Mouse (Mus musculus): ENCODE data around the gene P2rx7. TPM values are rescaled to one million over a fixed set of nuclear protein-coding genes. Genes with fewer than 3 reads are reported as not detected.

Gene P2rx7
- total RNA-seq, 1 experiment: 10.5 TPM

- H3K4me1 ChIP-seq (ENCODE audit: control insufficient read depth in 2 of 2, insufficient read depth in 2 of 2, low read length in 2 of 2, poor library complexity in 1 of 2): peaks cover 0 to 12% of the 10 kb centered on the region in 2 experiments; a peak in 2 of 4 replicates
- H3K9ac ChIP-seq (ENCODE audit: insufficient read depth, low read depth, low read length, poor library complexity, severe bottlenecking): peak overlapping the region; percentile 54; the same call in 1 of the 2 replicates
- TF ChIP-seq MAFK (IDR thresholded peaks at IDR 0.05; ENCODE audit: insufficient read depth, low read depth, low read length): no peak
- no peak for TF ChIP-seq HCFC1 (IDR thresholded peaks at IDR 0.05; ENCODE audit: borderline replicate concordance, insufficient read depth, low read length)
- TF ChIP-seq CHD2 (IDR thresholded peaks at IDR 0.05; ENCODE audit: low read depth, low read length): no peak
- TF ChIP-seq ZC3H11A (IDR thresholded peaks at IDR 0.05; ENCODE audit: borderline replicate concordance, low read depth, low read length): no peak
- TF ChIP-seq ZNF384 (IDR thresholded peaks at IDR 0.05; ENCODE audit: low read depth, low read length): no peak
- H3K36me3 ChIP-seq (ENCODE audit: control insufficient read depth, insufficient read depth, low read length, poor library complexity, severe bottlenecking): no peaks in the 10 kb centered on the region
- no peaks in the 10 kb centered on the region for H3K9me3 ChIP-seq (ENCODE audit: control insufficient read depth, insufficient read depth, low read depth, low read length)
- in situ Hi-C loops (cut with MboI; ENCODE audit: low sequenced_read_pairs in 2 of 2, unreplicated experiment in 2 of 2): no loop called here
- H3K27ac ChIP-seq (ENCODE audit: insufficient read depth, low read depth, low read length, poor library complexity, severe bottlenecking): no peak overlapping the region
- no peak for DNase-seq (ENCODE audit: low read depth, low spot score)
- H3K4me3 ChIP-seq (ENCODE audit: insufficient read depth in 1 of 2, low read depth in 1 of 2, low read length in 2 of 2, poor library complexity in 1 of 2, severe bottlenecking in 1 of 2): peak overlapping the region; percentile 51 to 59
Measured at GRCm38 (mm10) chr5:122625565-122626252, 18.0 kb upstream of the P2rx7 start.

GRCm38 (mm10) chr5:122627243-122627642 lies 16.5 kb upstream of the P2rx7 start:
- Histone ChIP-seq H3K27ac (ENCODE audit: insufficient read depth, low read depth, low read length, poor library complexity, severe bottlenecking) (no peak overlapping the region), H3K9me3 (ENCODE audit: control insufficient read depth, insufficient read depth, low read depth, low read length) (no peaks in the 10 kb centered on the region), H3K4me1 (ENCODE audit: control insufficient read depth in 2 of 2, insufficient read depth in 2 of 2, low read length in 2 of 2, poor library complexity in 1 of 2) (peaks cover 0 to 9% of the 10 kb centered on the region in 2 experiments; a peak in 1 of 4 replicates), H3K9ac (ENCODE audit: insufficient read depth, low read depth, low read length, poor library complexity, severe bottlenecking) (no peak overlapping the region), H3K36me3 (ENCODE audit: control insufficient read depth, insufficient read depth, low read length, poor library complexity, severe bottlenecking) (no peaks in the 10 kb centered on the region), H3K4me3 (ENCODE audit: insufficient read depth in 1 of 2, low read depth in 1 of 2, low read length in 2 of 2, poor library complexity in 1 of 2, severe bottlenecking in 1 of 2) (no peak overlapping the region)
- in situ Hi-C loops (cut with MboI; ENCODE audit: low sequenced_read_pairs in 2 of 2, unreplicated experiment in 2 of 2): no loop called here
- TF ChIP-seq HCFC1 (IDR thresholded peaks at IDR 0.05; ENCODE audit: borderline replicate concordance, insufficient read depth, low read length) (no peak), CHD2 (IDR thresholded peaks at IDR 0.05; ENCODE audit: low read depth, low read length) (no peak), MAFK (IDR thresholded peaks at IDR 0.05; ENCODE audit: insufficient read depth, low read depth, low read length) (no peak), ZC3H11A (IDR thresholded peaks at IDR 0.05; ENCODE audit: borderline replicate concordance, low read depth, low read length) (peak; percentile 95), ZNF384 (IDR thresholded peaks at IDR 0.05; ENCODE audit: low read depth, low read length) (no peak)
- peak; percentile 88 for DNase-seq (ENCODE audit: low read depth, low spot score)

DNA sequence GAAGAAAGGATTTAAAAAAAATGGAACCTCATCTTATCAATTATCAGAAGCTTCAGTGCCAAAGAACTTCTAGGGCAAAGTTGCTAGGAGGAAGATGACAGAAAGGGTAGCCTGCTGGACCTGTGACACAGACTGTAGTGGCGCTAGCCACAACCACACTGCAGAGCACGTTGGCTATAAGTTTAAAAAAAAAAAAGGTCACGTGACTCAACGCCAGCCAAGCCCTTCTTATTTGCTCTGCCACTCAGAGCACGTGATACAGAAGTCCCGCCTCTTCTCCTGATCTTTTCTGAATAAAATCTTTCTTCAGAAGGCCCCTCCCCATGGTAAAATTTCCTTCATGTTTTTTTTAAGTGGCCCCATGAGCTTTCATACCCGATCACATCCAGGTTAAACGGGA lies 8.5 kb upstream of the P2rx7 start:
- Histone ChIP-seq H3K36me3 (ENCODE audit: control insufficient read depth, insufficient read depth, low read length, poor library complexity, severe bottlenecking) (no peaks in the 10 kb centered on the region), H3K9me3 (ENCODE audit: control insufficient read depth, insufficient read depth, low read depth, low read length) (no peaks in the 10 kb centered on the region), H3K4me3 (ENCODE audit: insufficient read depth in 1 of 2, low read depth in 1 of 2, low read length in 2 of 2, poor library complexity in 1 of 2, severe bottlenecking in 1 of 2) (no peak overlapping the region), H3K9ac (ENCODE audit: insufficient read depth, low read depth, low read length, poor library complexity, severe bottlenecking) (no peak overlapping the region), H3K27ac (ENCODE audit: insufficient read depth, low read depth, low read length, poor library complexity, severe bottlenecking) (no peak overlapping the region), H3K4me1 (ENCODE audit: control insufficient read depth in 2 of 2, insufficient read depth in 2 of 2, low read length in 2 of 2, poor library complexity in 1 of 2) (peaks cover 2 to 5% of the 10 kb centered on the region in 2 experiments; a peak in 2 of 4 replicates)
- no peak for TF ChIP-seq ZC3H11A (IDR thresholded peaks at IDR 0.05; ENCODE audit: borderline replicate concordance, low read depth, low read length)
- TF ChIP-seq ZNF384 (IDR thresholded peaks at IDR 0.05; ENCODE audit: low read depth, low read length): no peak
- TF ChIP-seq HCFC1 (IDR thresholded peaks at IDR 0.05; ENCODE audit: borderline replicate concordance, insufficient read depth, low read length): no peak
- no peak for TF ChIP-seq MAFK (IDR thresholded peaks at IDR 0.05; ENCODE audit: insufficient read depth, low read depth, low read length)
- TF ChIP-seq CHD2 (IDR thresholded peaks at IDR 0.05; ENCODE audit: low read depth, low read length): no peak
- in situ Hi-C loops (cut with MboI; ENCODE audit: low sequenced_read_pairs in 2 of 2, unreplicated experiment in 2 of 2): loop anchor here in 1 of 2 experiments (10.0 kb wide), 1 partner anchor 230 kb away; no protein-coding TSS in a partner anchor
- DNase-seq (ENCODE audit: low read depth, low spot score): no peak

DNA sequence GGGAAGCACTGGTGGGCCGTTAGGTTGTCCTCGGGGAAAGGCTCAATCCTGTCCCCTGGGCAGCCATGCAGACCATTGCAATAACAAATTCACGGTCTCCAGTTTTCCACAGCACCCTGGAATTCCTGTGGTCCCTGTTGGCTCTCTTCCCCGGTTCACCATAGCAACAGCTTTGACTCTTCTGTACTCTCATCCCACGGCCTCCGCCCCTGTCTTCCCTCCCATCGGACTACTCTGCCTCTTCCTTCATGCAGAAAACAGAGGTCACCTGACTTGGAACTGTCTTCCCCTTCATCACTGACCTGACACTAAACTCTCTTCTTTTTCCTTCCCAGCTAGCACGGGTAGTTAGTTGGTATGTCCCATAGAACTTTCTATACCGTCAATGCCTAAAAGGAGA lies 7.4 kb upstream of the P2rx7 start:
- no peak overlapping the region for H3K27ac ChIP-seq (ENCODE audit: insufficient read depth, low read depth, low read length, poor library complexity, severe bottlenecking)
- no peak overlapping the region for H3K4me3 ChIP-seq (ENCODE audit: insufficient read depth in 1 of 2, low read depth in 1 of 2, low read length in 2 of 2, poor library complexity in 1 of 2, severe bottlenecking in 1 of 2)
- no peaks in the 10 kb centered on the region for H3K36me3 ChIP-seq (ENCODE audit: control insufficient read depth, insufficient read depth, low read length, poor library complexity, severe bottlenecking)
- H3K9me3 ChIP-seq (ENCODE audit: control insufficient read depth, insufficient read depth, low read depth, low read length): no peaks in the 10 kb centered on the region
- no peak overlapping the region for H3K9ac ChIP-seq (ENCODE audit: insufficient read depth, low read depth, low read length, poor library complexity, severe bottlenecking)
- in situ Hi-C loops (cut with MboI; ENCODE audit: low sequenced_read_pairs in 2 of 2, unreplicated experiment in 2 of 2): loop anchor here in 1 of 2 experiments (10.0 kb wide), 1 partner anchor 232 kb away; no protein-coding TSS in a partner anchor
- no peak for DNase-seq (ENCODE audit: low read depth, low spot score)
- H3K4me1 ChIP-seq (ENCODE audit: control insufficient read depth in 2 of 2, insufficient read depth in 2 of 2, low read length in 2 of 2, poor library complexity in 1 of 2): peaks cover 2 to 5% of the 10 kb centered on the region in 2 experiments; a peak in 2 of 4 replicates
- no peak for TF ChIP-seq ZC3H11A (IDR thresholded peaks at IDR 0.05; ENCODE audit: borderline replicate concordance, low read depth, low read length)
- TF ChIP-seq ZNF384 (IDR thresholded peaks at IDR 0.05; ENCODE audit: low read depth, low read length): no peak
- TF ChIP-seq CHD2 (IDR thresholded peaks at IDR 0.05; ENCODE audit: low read depth, low read length): no peak
- TF ChIP-seq HCFC1 (IDR thresholded peaks at IDR 0.05; ENCODE audit: borderline replicate concordance, insufficient read depth, low read length): no peak
- no peak for TF ChIP-seq MAFK (IDR thresholded peaks at IDR 0.05; ENCODE audit: insufficient read depth, low read depth, low read length)
